Mouse (Mus musculus): Measurements from ENCODE around the gene Prss34. TPM values are rescaled to one million over a fixed set of nuclear protein-coding genes. Genes with fewer than 3 reads are reported as not detected.

Prss34 gene
- not detected in 2 replicates for polyA plus RNA-seq (2015; fragmentation: Nextera tagmentation; extraction: Ambion mirVana)

DNA sequence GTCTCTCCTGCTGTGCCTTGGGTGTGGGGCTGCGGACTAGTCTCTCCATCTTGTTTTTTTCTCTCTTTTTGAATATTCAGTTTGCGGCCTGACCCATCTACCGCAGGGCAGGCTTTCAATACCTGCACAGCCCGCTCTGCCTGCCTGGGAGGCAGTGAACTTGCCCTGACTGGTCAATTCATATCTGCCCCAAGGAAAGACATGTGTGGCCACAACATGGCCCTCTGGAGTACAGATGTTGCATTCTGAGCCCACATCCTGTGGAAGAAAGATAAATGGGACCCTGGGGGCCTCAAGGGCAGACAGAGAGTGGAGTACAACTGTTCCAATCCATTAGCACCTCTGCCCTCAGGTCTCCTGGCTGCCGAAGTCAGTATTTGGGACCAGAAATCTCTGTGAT is at the start of gene Prss34:
Gene Prss34, plus strand, starts transcription at position 301 of the 400 bp plus-strand sequence.
- Histone ChIP-seq H3K9ac (no peak within 1 kb of the TSS), H3K4me2 (no peak within 1 kb of the TSS), H3K27ac (no peak within 1 kb of the TSS), H3K9me3 (no peaks in the 10 kb centered on the region), H3K36me3 (no peaks in the 10 kb centered on the region), H3K4me1 (replicated peaks) (no peaks in the 10 kb centered on the region), H3K27me3 (no peaks in the 10 kb centered on the region), H3K4me3 (no peak within 1 kb of the TSS)
- WGBS: 82% methylated on average over 5 of the region's 5 CpGs
- ATAC-seq (ENCODE audit: low FRiP score): no peak

DNA sequence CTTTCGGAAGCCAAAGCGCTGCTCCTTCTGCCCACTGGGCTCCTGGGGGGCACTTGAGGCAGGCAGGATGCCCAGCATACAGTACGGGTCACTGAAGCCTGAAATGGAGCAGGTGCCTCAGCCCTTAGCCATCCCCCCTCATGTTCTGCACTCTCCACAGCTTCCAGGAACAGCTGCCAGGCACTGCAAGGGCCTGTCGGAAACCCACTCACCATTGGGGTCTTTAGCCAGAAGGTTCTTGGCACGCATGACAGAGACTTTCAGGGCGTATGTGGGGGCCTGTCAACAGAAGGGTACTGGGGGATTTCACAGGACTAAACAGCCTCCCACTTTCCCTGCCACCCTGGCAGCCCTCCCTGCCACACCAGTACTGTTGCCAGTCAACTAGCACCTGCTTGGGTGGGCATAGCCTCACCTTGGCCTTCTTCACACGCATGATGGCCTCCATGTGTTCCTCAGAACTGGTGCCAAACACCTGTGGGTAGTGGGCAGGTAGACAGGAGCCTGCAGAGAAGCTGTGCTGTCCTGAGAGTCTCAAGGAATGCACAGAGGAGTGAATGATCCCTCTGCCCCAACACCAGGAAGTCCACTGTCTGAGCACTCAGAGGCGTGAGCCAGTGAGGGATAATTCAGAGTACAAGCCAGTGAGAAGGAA is 47.9 kb upstream of the Prss34 start:
- no peak overlapping the region for H3K9ac ChIP-seq
- H3K4me1 ChIP-seq (replicated peaks): peaks cover 38% of the 10 kb centered on the region
- no peaks in the 10 kb centered on the region for H3K9me3 ChIP-seq

DNA sequence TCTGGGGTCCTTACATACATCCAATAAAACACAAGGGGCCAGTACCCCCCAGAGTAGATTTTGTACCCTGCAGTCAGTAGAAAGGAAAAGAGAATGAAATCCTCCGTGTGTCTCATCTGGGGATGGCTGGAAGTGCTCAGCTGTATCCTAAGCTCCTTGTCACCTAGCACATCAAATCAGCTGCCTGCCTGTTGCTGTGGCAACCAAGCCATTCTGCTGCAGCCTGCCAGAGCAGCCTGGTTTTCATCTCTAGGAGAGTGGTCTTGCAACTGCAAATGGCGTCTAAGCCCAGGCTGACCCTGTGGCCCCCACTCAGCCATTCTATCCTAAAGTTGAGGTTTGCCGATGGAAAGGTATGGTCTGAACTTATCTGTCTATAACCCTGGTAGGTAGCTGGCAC is 45.6 kb upstream of the Prss34 start:
- Histone ChIP-seq H3K36me3 (no peaks in the 10 kb centered on the region), H3K4me3 (no peak overlapping the region), H3K27me3 (peaks cover 33% of the 10 kb centered on the region), H3K9me3 (no peaks in the 10 kb centered on the region), H3K4me2 (peak overlapping the region; percentile 20), H3K9ac (0 out of 2 replicates have a peak overlapping the region, but pooled peaks have one; percentile 58), H3K4me1 (replicated peaks) (peaks cover 52% of the 10 kb centered on the region), H3K27ac (peak overlapping the region; percentile 83)
- peak; percentile 47; the same call in 1 of the 2 replicates for ATAC-seq (ENCODE audit: low FRiP score)
- WGBS: 8% methylated on average over 3 of the region's 3 CpGs

More for the DNA sequence above, 47.9 kb upstream of the Prss34 start:
- Histone ChIP-seq H3K4me3 (no peak overlapping the region), H3K4me2 (no peak overlapping the region), H3K27ac (no peak overlapping the region), H3K36me3 (peaks cover 8% of the 10 kb centered on the region), H3K27me3 (peaks cover 12% of the 10 kb centered on the region)
- WGBS: 81% methylated on average over 8 of the region's 8 CpGs
- no peak for ATAC-seq (ENCODE audit: low FRiP score)

DNA sequence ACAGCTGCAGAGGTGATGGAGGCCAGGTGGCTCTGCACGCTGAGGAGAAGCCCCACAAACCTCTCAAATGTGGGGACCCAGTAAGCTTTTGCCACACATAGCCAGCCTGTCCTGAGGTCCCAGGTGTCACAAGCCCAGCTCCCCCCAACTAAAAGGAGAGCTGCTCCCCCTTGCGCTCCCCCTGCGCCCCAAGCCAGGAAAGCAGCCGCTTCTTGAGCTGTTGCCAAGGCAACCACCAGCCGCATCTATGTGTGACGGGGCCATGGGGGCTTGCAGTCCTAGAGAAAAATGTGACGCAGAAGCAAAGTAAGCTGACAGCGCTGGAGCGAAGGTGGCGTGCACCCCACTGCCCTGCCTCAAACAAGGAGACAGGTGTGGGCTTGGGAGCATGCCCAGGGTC is 44.4 kb upstream of the Prss34 start:
- Histone ChIP-seq H3K36me3 (peaks cover 6% of the 10 kb centered on the region; the same call in 1 of the 2 replicates), H3K27ac (peak overlapping the region; percentile 83), H3K27me3 (peaks cover 33% of the 10 kb centered on the region), H3K9me3 (no peaks in the 10 kb centered on the region), H3K4me2 (peak overlapping the region; percentile 34), H3K4me3 (peak overlapping the region; percentile 8), H3K9ac (peak overlapping the region; percentile 58), H3K4me1 (replicated peaks) (peaks cover 63% of the 10 kb centered on the region)
- WGBS: 9% methylated on average over 10 of the region's 10 CpGs
- 0 out of 2 replicates have a peak, but pooled peaks have one; percentile 3 for ATAC-seq (ENCODE audit: low FRiP score)

DNA sequence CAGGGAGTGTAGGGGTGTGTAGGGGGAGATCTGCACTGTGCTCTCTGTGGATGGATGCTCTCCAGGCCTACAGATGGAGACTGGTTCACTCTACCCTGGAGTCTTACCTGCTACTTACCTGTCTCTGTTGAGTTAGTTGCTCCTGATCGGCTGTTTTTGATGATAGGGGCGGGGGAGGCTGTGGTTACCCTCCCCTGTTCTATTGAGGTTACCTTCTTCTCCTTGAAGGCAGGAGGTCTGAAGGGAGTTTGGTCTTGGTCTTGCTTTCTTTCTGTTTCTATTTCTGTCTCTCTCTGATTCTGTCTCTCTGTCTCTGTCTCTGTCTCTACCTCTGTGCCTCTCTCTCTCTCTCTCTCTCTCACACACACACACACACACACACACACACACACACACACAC is 43.1 kb upstream of the Prss34 start:
- Histone ChIP-seq H3K4me3 (no peak overlapping the region), H3K27me3 (peaks cover 33% of the 10 kb centered on the region), H3K9ac (peak overlapping the region; percentile 56; the same call in 1 of the 2 replicates), H3K9me3 (no peaks in the 10 kb centered on the region), H3K4me2 (peak overlapping the region; percentile 55; the same call in 1 of the 2 replicates), H3K4me1 (replicated peaks) (peaks cover 63% of the 10 kb centered on the region), H3K36me3 (peaks cover 18% of the 10 kb centered on the region), H3K27ac (no peak overlapping the region)
- WGBS: 56% methylated on average over 2 of the region's 2 CpGs
- no peak for ATAC-seq (ENCODE audit: low FRiP score)

DNA sequence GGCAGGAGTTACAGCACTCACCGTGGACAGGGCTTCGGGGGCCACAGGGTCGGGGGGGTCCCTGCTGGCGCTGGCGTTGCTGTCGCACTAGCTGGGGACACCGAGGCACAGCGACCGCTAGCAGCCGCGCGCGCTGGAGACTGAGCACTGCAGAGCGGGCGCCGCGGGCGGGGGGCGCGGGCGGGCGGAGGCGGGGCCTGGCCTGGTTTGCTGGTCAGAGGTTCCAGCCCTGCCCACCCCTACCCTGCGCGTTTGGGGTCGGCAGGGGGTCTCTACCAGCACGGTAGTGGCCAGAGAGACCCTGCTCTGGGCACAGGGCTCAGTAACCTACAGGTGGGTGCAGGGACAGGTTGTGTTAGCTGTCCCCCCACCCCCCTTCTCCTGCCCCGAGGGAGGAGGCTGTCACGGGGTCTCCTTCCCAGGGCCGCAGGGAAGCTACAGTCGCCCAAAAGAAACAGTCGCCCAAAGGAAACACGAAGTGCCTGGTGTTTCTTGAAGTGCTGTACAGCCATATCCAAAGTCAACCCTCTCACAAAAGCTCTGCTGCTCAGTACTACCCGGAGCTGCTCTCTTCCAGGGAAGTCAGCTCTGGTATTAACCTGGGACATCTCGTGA is 41.9 kb upstream of the Prss34 start, which contains the start of gene Baiap3:
Gene Baiap3, minus strand, starts transcription at position 225 of the 615 bp plus-strand sequence.
- 5% methylated on average over 30 of the region's 35 CpGs for WGBS
- ATAC-seq (ENCODE audit: low FRiP score): peak; percentile 18; the same call in 1 of the 2 replicates
- H3K4me3 ChIP-seq: peak within 1 kb of the TSS; percentile 32
- no peaks in the 10 kb centered on the region for H3K9me3 ChIP-seq
- peak within 1 kb of the TSS; percentile 56 for H3K9ac ChIP-seq
- peaks cover 33% of the 10 kb centered on the region for H3K27me3 ChIP-seq
- H3K27ac ChIP-seq: no peak within 1 kb of the TSS
- peaks cover 21% of the 10 kb centered on the region for H3K36me3 ChIP-seq
- H3K4me1 ChIP-seq (replicated peaks): peaks cover 63% of the 10 kb centered on the region
- H3K4me2 ChIP-seq: peak within 1 kb of the TSS; percentile 55

DNA sequence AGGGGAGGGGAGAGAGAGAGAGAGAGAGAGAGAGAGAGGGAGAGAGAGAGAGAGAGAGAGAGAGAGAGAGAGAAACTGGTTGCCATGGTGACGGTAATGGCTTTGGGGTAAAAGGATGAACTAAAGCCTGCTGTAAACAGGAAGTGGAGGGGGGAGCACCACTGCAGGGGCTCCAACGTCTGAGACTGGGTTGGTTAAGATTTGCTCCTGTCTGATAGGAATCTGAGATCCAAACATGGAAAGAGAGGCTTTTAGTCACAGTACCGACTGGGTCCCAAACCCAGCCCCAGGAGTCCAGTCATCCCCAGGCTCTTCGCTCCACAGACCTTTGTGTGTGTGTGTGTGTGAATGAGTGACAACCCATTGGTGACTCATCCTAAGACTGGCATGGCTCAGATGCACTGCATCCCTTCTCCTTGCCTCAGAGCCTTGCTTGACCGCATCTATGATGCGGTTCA is 40.4 kb upstream of the Prss34 start:
- WGBS: 56% methylated on average over 6 of the region's 6 CpGs

GRCm38 (mm10) chr17:25264453-25264852 is 33.7 kb upstream of the Prss34 start:
- no peaks in the 10 kb centered on the region for H3K27me3 ChIP-seq
- no peaks in the 10 kb centered on the region for H3K9me3 ChIP-seq
- ATAC-seq (ENCODE audit: low FRiP score): no peak
- peaks cover 80% of the 10 kb centered on the region for H3K36me3 ChIP-seq
- no peak overlapping the region for H3K4me2 ChIP-seq
- WGBS: 74% methylated on average over 3 of the region's 3 CpGs
- H3K4me1 ChIP-seq (replicated peaks): peaks cover 3% of the 10 kb centered on the region
- no peak overlapping the region for H3K9ac ChIP-seq
- no peak overlapping the region for H3K27ac ChIP-seq
- H3K4me3 ChIP-seq: no peak overlapping the region

More for the DNA sequence above, 40.4 kb upstream of the Prss34 start:
- Histone ChIP-seq H3K9me3 (no peaks in the 10 kb centered on the region), H3K9ac (no peak overlapping the region), H3K4me1 (replicated peaks) (peaks cover 48% of the 10 kb centered on the region), H3K27me3 (peaks cover 33% of the 10 kb centered on the region), H3K36me3 (peaks cover 27% of the 10 kb centered on the region), H3K27ac (no peak overlapping the region), H3K4me2 (no peak overlapping the region), H3K4me3 (no peak overlapping the region)
- ATAC-seq (ENCODE audit: low FRiP score): no peak

- Histone ChIP-seq H3K9me3 (no peaks in the 10 kb centered on the region), H3K4me2 (peak overlapping the region; percentile 99), H3K4me1 (replicated peaks) (peaks cover 43% of the 10 kb centered on the region), H3K4me3 (peak overlapping the region; percentile 99), H3K27me3 (no peaks in the 10 kb centered on the region), H3K27ac (no peak overlapping the region), H3K9ac (peak overlapping the region; percentile 100), H3K36me3 (peaks cover 38% of the 10 kb centered on the region)
- ATAC-seq (ENCODE audit: low FRiP score): no peak
- WGBS: 95% methylated on average over 2 of the region's 2 CpGs
Observed at GRCm38 (mm10) chr17:25270795-25271335, 27.3 kb upstream of the Prss34 start.

GRCm38 (mm10) chr17:25272326-25272725 is 25.9 kb upstream of the Prss34 start:
- peaks cover 23% of the 10 kb centered on the region for H3K36me3 ChIP-seq
- H3K4me3 ChIP-seq: peak overlapping the region; percentile 99
- H3K9me3 ChIP-seq: no peaks in the 10 kb centered on the region
- peak overlapping the region; percentile 100 for H3K9ac ChIP-seq
- ATAC-seq (ENCODE audit: low FRiP score): no peak
- no peaks in the 10 kb centered on the region; the same call in 1 of the 2 replicates for H3K27me3 ChIP-seq
- peaks cover 43% of the 10 kb centered on the region for H3K4me1 ChIP-seq (replicated peaks)
- H3K4me2 ChIP-seq: peak overlapping the region; percentile 99
- peak overlapping the region; percentile 99 for H3K27ac ChIP-seq
- WGBS: 1% methylated on average over 10 of the region's 10 CpGs

- Histone ChIP-seq H3K9me3 (no peaks in the 10 kb centered on the region), H3K4me3 (peak overlapping the region; percentile 99), H3K4me2 (peak overlapping the region; percentile 99), H3K27me3 (peaks cover 4% of the 10 kb centered on the region; the same call in 1 of the 2 replicates), H3K4me1 (replicated peaks) (peaks cover 43% of the 10 kb centered on the region), H3K36me3 (peaks cover 15% of the 10 kb centered on the region), H3K9ac (peak overlapping the region; percentile 100), H3K27ac (peak overlapping the region; percentile 99)
- WGBS: under 1% methylated on average over 66 of the region's 92 CpGs
- peak; percentile 92 for ATAC-seq (ENCODE audit: low FRiP score)
Observed at GRCm38 (mm10) chr17:25272951-25273705, 25.1 kb upstream of the Prss34 start.
